Mouse (Mus musculus) bone marrow macrophage, adult 2 months (primary cell): ENCODE measurements around the gene Slc22a12.

Source experiments
- CTCF ChIP-seq: IDR thresholded peaks from 2 replicates; pipeline ENCODE4 v1.5.1; 2012; ENCODE audit warnings: low read depth, mild to moderate bottlenecking, low read length, moderate library complexity
- POLR2A ChIP-seq: IDR thresholded peaks from 2 replicates; pipeline ENCODE4 v1.6.1; 2012; ENCODE audit warnings: mild to moderate bottlenecking, low read depth, low read length, borderline replicate concordance

DNA sequence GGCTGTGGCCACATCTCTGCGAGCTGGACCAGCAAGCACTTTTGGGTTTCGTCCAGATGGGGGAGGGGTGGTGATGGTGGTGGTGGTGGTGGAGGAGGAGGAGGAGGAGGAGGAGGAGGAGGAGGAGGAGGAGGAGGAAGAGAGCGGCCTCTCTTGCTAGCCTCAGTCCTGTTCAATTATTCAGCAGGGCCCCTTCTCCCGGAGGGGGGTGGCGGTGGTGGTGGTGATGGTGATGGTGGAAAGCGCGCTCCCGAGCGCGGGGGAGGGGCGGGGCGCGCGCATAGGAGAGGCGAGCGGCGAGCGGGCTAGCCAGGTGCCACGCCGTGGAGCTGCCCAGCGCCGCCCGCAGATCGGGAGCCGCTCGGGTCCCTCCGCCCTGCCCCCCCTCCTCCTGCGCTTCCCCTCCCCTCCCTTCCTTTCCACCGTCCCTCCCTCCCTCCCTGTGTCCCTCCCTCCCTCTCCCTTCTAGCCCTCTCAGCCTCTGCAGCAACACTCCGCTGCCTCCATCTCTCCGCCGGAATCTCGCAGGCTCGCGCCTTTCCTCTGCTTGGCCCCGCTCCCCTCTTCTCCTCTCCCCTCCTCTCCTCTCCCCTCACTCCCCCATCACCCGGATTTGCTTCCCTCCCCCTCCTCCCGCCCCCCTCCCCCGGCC lies 45.6 kb downstream of the Slc22a12 start:
- TF ChIP-seq POLR2A, result no peak
- no peak for TF ChIP-seq CTCF
